Mouse (Mus musculus): Measurements from ENCODE around the gene Ak5.

The Ak5 gene

DNA sequence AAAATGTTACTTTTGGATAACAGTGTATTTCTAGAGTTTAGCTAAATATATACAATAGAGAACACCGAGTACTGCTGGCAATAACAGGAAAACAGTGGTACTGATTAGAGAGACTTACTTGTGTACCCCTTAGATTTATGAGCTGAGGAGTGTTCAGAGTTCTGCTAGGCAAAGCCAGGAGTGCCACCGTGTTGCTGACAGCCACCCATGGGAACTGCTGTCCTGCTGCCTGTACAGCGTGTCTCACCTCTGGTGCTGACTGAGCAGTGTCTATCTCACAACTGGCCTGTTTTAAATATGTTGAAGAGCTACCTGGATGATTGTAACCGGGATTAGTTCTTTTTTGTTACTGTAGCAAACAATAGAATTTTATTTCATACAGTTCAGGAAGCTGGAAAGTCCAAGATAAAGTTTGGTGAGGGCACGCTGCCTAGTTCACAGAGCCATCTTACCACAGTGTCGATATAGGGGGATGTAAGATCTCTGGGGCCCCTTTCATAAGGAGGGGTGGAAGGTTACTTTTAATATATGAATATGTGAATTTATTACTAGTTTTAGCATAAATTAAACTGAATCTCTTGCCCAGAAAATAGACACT is 103.5 kb downstream of the Ak5 start:
- no peak for DNase-seq (ENCODE audit: low read depth, low spot score)

DNA sequence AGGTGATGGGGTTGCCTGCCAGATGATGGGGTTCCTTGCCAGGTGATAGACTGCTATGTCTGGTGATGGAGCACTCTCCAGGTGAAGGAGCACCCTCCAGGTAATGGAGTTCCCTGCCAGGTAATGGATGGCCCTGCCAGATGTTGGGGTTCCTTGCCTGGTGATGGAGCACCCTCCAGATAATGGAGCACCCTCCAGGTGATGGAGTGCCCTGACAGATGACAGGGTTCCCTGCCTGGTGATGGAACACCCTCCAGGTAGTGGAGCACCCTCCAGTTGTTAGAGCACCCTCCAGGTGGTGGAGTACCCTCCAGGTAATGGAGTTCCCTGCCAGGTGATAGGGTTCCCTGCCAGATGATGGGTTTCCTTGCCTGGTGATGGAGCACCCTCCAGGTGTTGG is 104.3 kb downstream of the Ak5 start:
- no peak for DNase-seq (ENCODE audit: low read depth, low spot score)

DNA sequence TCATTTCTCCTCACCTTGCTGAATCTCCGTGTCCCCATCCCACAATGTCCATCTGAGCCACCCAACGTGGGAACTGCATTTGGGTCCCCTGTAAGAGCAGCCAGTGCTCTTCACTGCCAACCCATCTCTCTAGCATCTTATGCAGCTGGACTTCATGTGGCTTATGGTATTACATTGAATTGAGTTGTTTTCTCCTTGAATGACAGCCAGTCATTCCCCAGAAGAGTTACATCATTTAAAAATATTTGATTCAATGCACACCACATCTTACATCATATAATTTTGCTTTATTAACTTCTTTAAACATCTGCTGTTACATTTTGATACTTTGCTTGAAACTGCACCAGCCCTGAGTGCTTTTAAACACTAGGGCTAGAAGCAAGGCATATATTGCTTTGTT is 106.5 kb downstream of the Ak5 start:
- DNase-seq (ENCODE audit: low read depth, low spot score) = no peak

DNA sequence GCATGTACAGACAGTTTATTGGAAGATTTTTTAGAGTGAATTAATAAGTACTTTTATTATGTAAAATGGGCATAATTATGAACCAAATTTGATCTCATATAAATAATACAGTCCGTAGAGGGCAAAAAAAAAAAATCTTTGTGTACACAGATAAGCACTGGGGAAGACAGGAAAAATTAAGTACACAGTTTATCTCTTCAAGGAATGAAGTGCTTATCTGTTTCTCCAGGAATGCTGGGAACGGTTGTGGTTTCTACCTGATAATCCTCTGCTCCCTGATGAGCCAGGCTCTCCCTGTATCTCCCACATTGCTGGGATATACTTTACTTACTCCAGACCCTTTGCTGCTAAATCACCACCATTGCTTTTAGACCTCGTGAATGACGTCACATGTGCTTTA is 108.9 kb downstream of the Ak5 start:
- DNase-seq (ENCODE audit: low read depth, low spot score) = no peak

DNA sequence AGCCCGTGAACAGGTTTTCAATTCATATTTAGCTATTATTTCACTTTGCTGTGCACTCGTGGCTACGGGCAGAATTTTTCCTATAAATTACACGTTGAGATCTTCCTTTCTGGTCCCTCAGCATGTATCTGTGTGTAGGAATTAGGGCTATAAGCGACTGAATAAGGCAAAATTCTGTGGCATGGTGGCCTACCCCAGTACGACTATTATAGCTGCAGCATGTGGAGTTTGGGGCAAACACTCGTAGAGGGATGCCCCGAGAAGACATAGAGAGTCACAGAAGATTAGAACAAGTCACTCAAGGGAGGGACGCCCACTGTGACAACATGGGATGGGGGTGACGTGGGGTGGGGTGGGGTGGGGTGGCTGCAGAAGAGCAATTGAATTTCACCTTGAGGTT is 110.1 kb downstream of the Ak5 start:
- DNase-seq (ENCODE audit: low read depth, low spot score) = no peak

DNA sequence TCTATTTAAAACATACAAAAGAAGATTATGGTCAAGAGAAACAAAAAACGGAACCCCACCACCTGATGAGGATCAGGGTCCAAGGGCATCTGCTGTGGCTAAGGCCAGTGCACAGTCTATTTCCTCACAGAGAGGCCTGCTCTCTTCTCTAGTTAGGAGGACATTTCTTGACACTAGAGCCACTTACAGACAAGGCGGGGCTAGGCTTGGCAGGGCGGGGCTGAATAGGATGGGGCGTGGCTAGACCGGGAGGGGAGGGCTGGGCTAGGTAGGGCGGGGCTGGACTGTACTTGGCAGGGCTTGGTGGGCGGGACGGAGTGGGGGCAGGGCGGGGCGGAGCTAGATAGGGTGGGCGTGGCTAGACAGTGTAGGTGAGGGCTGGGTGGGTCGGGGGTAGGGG is 110.5 kb downstream of the Ak5 start:
- DNase-seq (ENCODE audit: low read depth, low spot score) = no peak

DNA sequence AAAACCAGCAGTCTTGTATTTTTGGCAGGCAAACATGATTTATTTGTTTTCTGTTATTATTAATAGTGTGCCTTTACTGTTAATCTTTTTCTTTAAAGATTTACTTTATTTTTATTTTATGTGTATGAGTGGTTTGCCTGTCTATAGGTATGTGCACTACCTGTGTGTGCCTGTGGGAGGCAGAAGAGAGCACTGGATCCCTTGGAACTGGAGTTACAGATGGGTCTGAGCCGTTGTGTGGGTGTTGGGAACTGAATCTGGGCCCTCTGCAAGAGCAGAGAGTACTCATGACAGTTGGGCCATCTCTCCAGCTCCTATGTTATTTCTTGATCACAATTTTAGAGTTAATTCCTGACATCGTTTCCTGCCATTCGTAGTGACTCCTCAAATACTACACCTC is 111.2 kb downstream of the Ak5 start:
- no peak for DNase-seq (ENCODE audit: low read depth, low spot score)

DNA sequence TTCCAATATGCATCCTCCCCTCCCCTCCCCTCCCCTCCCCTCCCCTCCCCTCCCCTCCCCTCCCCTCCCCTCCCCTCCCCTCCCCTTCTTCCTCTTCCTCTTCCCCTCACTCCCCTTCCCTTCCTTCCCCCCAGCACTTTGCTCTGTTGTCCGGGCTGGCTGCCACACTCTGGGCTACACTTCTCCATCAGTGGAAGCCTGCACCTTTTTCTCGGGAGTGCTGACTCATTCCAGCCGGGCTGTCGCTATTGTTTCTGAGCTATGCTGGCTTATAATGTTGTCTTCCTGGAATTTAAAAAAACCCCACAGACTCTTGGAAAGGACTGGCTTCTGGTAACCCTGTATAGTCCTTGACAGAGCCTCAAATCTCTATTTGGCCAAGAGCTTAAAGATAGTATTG is 111.7 kb downstream of the Ak5 start:
- no peak for DNase-seq (ENCODE audit: low read depth, low spot score)

DNA sequence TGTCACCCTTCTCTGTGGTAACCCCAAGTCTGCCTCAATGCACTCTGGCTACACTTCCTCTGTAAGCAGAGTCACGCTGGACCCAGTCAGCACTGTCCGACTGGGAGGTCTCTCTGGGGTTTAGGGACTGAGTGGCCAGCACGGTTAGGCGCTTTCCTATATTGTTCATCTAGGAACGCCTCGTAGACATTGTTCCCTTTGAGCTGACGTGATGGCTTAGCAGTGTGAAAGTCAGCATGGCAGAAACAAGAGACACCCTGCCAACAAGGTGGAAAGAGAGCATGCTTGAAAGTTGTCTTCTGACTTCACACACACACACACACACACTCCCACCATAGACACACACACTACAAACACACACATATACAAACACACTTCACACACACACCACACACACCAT is 112.9 kb downstream of the Ak5 start:
- no peak for DNase-seq (ENCODE audit: low read depth, low spot score)

DNA sequence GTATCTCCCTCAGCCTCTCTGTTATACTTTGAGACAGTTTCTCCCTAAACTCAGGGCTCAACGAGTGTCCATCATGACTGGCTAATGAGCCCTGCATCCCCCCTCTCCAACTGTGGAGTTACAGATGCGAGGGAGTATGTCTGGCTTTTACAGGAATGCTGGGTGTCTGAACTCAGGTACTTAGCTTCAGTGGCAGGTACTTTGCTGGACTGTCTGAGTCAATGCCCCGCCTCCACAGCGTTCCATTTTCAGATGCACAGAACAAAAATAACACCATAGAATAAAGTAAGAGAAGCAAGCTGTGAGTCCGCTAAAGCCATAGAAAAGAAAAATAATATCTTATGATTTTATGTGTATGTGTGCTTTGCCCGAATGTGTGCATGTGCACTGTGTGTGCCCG is 113.8 kb downstream of the Ak5 start:
- no peak for DNase-seq (ENCODE audit: low read depth, low spot score)

DNA sequence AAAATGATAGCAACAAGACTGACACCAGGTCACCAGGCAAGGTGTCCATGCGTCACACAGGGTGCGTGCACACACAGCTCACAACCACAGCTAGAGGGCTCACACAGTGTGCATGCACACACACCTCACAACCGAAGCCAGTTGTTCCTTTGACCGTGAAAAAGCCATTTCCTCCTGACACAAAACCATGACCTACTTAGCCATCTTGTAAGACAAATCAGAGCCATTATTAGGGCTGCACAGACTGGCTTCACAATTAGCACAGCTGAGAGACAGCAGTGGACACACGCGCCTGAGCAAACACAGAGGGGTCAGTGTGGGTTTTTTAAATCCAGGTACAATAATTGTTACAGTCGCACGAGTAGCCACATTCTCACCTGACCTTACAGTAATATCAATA is 115.5 kb downstream of the Ak5 start:
- no peak for DNase-seq (ENCODE audit: low read depth, low spot score)

DNA sequence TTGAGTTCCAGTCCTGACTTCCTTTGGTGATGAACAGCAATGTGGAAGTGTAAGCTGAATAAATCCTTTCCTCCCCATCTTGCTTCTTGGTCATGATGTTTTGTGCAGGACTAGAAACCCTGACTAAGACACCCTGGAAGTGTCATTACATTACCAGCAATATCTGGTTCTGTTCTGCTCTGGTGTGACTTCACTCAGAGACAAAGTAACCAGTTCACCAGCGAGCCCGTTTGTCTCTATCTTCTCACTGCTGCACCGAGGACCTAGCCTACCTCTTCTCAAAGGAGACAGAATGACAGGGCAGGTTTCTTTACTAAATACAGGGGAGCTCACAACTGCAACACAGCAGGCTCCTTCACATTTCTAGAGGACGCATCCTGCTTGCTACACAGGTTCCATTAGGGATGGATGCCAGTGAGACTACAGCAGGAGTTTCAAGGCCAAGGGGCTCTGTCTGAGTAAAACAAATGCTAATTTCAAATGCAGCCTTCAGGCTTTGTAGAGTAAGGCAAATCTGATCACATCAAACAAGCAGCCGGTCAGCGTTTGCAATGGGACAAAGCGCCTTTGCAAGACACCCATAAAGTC is 117.5 kb downstream of the Ak5 start:
- no peak for DNase-seq (ENCODE audit: low read depth, low spot score)

DNA sequence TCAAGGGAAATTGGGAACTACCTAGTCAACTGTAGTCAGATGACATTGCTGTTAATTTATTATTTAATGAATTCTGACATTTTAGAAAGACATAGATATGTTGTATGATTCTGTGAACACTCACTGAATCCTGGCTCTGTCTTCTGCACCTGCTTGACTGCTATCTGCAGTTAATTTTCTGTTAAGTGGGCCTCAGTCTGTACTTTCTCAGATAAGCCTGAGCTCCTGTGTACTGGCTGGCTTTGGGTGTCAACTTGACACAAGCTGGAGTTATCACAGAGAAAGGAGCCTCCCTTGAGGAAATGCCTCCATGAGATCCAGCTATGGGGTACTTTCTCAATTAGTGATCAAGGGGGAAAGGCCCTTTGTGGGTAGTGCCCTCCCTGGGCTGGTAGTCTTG is 118.1 kb downstream of the Ak5 start:
- no peak for DNase-seq (ENCODE audit: low read depth, low spot score)

DNA sequence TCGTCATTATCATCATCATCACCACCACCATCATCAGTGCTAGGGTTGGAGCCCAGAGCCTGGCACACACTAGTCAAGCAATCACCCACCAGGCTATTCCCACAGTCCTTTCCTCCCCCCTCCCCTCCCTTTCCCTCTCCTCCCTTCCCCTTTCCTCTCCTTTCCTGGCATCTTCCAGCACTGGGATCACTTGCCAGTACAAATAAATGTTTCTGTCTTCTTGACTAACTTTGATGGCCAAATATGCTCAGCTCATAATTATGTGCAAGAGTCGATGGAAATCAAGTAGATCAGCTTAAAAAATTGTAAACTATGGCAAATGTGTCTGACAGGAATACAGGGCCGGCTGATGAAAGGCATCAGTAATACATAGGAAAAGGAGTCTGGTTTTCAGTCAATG is 123.2 kb downstream of the Ak5 start:
- DNase-seq (ENCODE audit: low read depth, low spot score) = no peak

DNA sequence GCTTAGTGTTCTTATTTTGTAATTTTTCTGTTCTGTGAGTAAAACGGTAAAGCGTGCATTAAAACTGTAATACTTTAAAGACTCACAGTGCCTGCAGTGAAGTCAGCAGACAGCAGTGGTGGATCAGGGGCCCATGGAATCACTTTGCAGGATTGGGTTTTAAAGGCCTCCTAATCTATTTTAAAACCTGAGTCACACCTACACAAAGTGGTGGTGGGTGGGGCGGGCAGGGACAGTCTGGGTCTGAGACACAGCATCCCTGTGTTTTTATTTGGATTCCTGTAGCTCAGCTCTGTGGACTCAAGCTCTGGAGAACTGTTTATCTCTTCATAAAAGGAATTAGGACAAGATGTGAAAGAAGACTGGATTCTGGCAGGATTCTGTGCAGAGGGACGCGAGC is 125.9 kb downstream of the Ak5 start:
- DNase-seq (ENCODE audit: low read depth, low spot score) = no peak

DNA sequence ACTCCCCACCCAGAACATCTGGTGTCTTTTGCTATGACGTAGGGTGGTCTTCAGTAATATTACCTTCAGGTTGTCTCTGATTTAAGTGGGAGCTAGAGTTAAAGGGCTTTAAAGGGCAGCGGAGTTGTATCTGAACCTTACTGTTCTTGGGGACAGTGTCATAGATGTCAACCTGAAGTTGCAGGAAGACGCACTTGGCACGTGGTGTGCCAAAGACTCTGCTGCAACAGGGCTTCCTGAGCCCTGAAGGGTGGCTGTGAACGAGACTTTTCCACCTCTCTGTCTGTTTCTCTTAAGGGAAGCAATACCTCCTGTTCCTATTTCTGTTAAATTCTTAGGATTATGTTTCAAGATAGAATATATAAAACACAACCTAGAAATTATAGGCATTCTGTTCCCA is 137.8 kb downstream of the Ak5 start:
- DNase-seq (ENCODE audit: low read depth, low spot score) = no peak

DNA sequence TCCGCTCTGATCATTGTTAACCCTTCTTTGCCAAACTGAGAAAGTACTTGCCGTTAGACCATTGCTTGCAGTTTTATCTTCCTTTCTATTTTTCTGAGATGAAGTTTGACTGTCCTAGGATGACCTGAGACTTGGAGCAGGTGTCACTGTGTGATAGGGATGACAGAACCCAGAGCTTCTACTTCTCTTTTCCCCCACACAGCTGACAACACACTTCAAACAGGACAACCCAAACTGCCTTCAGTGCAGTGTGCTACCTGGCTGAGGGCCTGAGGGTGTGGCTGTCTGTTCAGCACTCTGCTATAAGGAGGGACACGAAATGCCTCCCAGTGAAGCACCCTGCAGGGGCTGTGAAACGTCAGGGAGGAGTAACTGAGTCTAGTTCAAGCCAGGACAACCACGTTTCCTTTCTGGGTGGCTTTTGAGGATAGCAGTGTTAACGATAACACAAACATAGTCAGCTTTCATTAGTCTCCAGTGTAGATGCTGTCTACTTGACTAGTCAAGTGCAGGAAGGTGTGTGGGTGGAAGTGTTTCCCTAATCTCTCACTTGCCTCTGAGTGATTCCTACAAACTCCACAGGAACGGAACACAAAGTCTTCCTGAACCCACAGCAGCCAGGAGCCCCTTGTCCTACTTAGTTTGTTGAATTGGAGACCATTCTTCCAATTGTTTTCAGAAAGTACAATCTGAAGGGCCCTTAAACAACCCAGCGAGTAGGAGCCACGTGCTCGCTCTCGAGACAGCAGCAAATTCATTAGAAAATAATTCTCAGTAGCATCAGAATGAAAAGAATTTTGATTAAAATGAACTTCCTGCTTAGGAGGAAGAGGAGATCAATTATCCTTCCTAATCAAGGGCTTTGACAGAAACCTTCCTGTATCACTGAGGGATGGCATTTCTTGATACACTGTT is 138.8 kb downstream of the Ak5 start:
- DNase-seq (ENCODE audit: low read depth, low spot score) = no peak

DNA sequence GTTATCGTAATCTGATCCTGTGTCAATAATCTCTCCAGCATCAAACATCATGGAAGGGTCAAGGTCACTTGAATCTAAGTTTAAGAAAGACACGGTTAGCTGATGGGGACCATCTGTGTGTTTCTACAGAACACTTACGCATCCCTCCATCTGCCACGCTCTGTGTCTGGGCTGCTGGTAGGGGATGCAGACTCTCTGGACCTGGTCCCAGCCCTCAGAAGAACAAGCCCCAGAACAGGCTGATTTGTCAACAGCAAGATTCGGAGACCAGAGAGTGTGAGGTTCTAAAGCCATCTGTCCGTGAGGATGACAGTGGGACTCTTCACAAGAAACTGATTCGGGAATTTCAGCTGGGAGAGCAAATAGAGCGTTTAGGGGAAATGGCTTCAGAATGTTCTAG is 141.4 kb downstream of the Ak5 start:
- DNase-seq (ENCODE audit: low read depth, low spot score) = no peak

DNA sequence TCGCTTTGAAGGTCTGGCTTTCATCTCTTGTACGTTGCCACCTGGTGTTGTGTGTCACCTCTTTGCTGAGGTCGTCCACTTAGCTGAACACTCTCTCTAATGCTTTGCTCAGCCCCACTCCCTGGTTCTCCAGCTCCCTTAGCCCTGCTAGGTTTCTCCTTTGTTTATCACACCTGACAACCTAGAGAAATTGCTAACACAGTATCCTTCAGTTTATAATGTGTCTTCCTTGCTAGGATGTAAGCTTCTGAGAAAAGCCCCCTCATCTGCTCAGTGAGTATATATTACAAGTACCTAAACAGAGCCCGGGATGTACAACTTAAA is 144.9 kb downstream of the Ak5 start:
- DNase-seq (ENCODE audit: low read depth, low spot score) = no peak

DNA sequence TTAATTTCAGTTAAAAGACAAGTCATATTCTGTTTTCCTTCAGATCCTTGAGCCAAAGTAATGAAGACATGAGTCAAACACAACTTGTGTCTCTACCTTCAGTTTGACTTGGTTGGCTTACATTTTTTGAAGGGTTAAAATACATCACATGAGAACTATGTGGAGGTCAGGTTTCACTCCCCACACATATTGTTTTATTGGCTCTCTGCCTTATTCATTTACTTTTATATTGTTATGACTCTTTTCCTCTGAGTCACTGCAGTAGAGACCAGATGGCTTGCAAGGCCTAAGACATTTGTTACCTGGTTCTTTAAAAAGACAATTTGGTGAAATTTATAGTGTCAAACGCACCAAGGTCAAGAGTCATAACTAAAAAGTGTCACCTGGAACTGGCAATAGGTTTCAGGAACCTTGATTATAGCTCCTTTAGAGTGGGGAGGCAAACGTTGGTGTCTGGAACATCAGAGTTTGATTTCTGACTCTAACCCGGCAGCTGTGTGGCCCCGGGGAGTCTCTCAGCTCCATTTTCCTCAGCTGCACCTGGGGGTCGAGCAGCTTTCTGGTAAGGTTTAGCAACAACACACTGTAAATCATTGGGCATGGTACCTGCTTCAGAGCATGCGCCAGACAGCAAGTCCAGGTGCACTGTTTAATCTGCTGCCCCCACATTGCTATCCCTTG is 145.4 kb downstream of the Ak5 start:
- no peak for DNase-seq (ENCODE audit: low read depth, low spot score)

DNA sequence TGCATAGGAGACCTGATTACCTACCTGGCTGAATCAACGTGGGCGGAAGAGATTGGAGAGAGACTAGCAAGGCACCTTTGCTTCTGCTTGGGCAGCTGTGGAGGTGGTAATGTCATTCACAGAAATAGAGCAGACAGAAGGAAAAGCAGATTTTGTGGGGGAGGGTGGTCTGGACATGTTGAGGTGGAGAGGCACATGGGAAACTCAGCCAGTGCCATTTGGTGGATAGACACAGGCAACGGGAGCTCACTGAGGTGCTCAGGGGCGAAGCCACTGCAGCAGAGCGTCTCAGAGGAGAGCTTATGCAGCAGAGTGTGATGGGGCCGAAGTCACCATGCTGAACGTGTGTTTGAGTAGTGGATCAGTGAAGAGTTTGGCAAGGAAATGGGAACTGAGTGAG is 147.1 kb downstream of the Ak5 start:
- DNase-seq (ENCODE audit: low read depth, low spot score) = no peak

DNA sequence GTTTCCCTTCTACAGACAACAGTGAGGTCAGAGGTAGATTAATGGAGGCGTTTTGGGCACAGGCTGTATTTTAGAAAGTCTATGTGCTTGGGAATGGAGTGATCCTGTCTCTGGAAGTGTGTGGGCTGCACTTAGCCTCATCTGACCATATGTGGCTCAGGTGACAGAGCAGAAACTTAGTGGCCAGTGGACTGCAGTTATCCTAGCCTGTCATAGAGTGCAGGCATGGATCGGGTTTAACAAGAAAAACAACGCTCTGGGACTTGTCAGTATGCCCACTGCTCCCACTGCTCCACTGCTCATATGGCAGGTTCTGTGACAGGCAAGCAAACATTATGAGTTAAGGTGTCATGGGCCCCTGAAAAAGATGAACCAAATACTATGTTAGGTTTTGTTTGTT is 148.1 kb downstream of the Ak5 start:
- no peak for DNase-seq (ENCODE audit: low read depth, low spot score)

DNA sequence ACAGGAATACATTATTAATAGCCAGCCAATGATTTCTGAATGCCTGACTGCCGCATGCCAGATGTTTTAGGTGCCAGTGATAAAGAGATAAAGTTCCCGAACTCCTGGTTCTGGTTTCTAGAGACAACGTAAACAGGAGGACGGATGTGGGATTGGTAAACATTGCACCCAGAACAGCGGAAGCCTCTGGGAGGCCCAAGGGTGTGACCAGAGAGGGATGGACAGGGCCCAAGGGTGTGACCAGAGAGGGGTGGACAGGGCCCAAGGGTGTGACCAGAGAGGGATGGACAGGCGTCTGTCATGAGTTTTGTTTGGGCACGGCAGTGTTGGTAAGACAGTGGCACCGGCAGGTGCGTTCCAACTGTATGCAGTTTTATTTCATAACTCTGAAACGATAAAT is 148.6 kb downstream of the Ak5 start:
- no peak for DNase-seq (ENCODE audit: low read depth, low spot score)
